8 mouse cellular contexts compared by ENCODE assay signal in genomic region chr9:26999461-27000395, GRCm38 (mm10). TPM values are rescaled to one million over a fixed set of nuclear protein-coding genes. Genes with fewer than 3 reads are reported as not detected.
DNase-seq lines count a peak whose midpoint lies in the region; ATAC-seq and TF ChIP-seq lines count a peak whose summit lies in the region.

Gene Acad8, minus strand, starts transcription at chr9:26999566.
Gene Thyn1, plus strand, starts transcription at chr9:26999710.

- H3K4me3 ChIP-seq in cortical plate, adult 2 months (ENCODE audit: insufficient read depth, low read length), result peak within 1 kb of the TSS; percentile 75
- H3K4me3 ChIP-seq in megakaryocyte, embryonic 14.5 days (replicated peaks), result peak within 1 kb of the TSS; percentile 99

- peaks cover 3% of the 10 kb centered on the region; the same call in 1 of the 2 replicates for H3K4me1 ChIP-seq in cortical plate, adult 2 months (ENCODE audit: control insufficient read depth, insufficient read depth, low read length)
- peaks cover 61% of the 10 kb centered on the region for H3K4me1 ChIP-seq in megakaryocyte, embryonic 14.5 days

- H3K27ac ChIP-seq in cortical plate, adult 2 months (ENCODE audit: insufficient read depth, low read length), result no peak within 1 kb of the TSS

- peaks cover 21% of the 10 kb centered on the region for H3K36me3 ChIP-seq in megakaryocyte, embryonic 14.5 days (replicated peaks; ENCODE audit: low read length)

- peak; percentile 80 for TF ChIP-seq POLR2A in cortical plate, adult 2 months (IDR thresholded peaks at IDR 0.05; ENCODE audit: extremely low read depth, insufficient read depth, low read length)

- ATAC-seq in activated CD4-positive, CD25-positive, alpha-beta regulatory T cell, adult 4 months, result peak; percentile 99

- no peaks in the 10 kb centered on the region for H3K27me3 ChIP-seq in megakaryocyte, embryonic 14.5 days (replicated peaks)

- peak; percentile 93 to 94 for DNase-seq in gastrocnemius, adult 8-10 months (ENCODE audit: low spot score in 2 of 2)
- DNase-seq in hindlimb bud, embryonic 11.5 days (ENCODE audit: extremely low spot score, low read depth, low spot score), result peak; percentile 79
- peak; percentile 84 to 96 for DNase-seq in left cerebral cortex, adult 8-10 months (ENCODE audit: low spot score in 2 of 2)
- DNase-seq in right cerebral cortex, postnatal 10 days (ENCODE audit: low spot score in 2 of 2), result peak; percentile 98 to 99
- DNase-seq in urinary bladder, postnatal 25 days (ENCODE audit: low spot score), result peak; percentile 86

- no peak for TF ChIP-seq CTCF in cortical plate, adult 2 months (IDR thresholded peaks at IDR 0.05; ENCODE audit: extremely low read depth, insufficient read depth, low read length)

- no peaks in the 10 kb centered on the region for H3K9me3 ChIP-seq in megakaryocyte, embryonic 14.5 days

RNA-seq across cellular contexts. Expression of gene Acad8, which starts in this region (rescaled TPM):
- polyA plus RNA-seq in activated CD4-positive, CD25-positive, alpha-beta regulatory T cell, adult 4 months (2017; shearing (Covaris generic)), result 10 to 100 TPM; 22.7 to 22.8 TPM
- 36.4 and 37.4 TPM in 2 replicates for polyA plus RNA-seq in cortical plate, adult 2 months (2012; rRNA removed)
- 10 to 100 TPM; 34.8 to 39.7 (median 36.8) TPM for total RNA-seq in gastrocnemius, adult 8-10 months (2022)
- total RNA-seq in left cerebral cortex, adult 8-10 months (2022), result 10 to 100 TPM; 27.7 to 39.5 (median 38.0) TPM
- polyA plus RNA-seq in megakaryocyte, embryonic 14.5 days (2012; ENCODE audit: insufficient read depth, low replicate concordance), result 0.68 TPM in 1 of 2 replicates, not detected in the other

RNA-seq across cellular contexts. Expression of gene Thyn1, which starts in this region (rescaled TPM):
- polyA plus RNA-seq in activated CD4-positive, CD25-positive, alpha-beta regulatory T cell, adult 4 months (2017; shearing (Covaris generic)), result 10 to 100 TPM; 77.0 to 85.1 TPM
- polyA plus RNA-seq in cortical plate, adult 2 months (2012; rRNA removed), result 64.2 and 78.1 TPM in 2 replicates
- total RNA-seq in gastrocnemius, adult 8-10 months (2022), result 10 to 100 TPM; 21.8 to 25.8 (median 23.2) TPM
- 10 to 100 TPM; 63.5 to 66.8 (median 64.3) TPM for total RNA-seq in left cerebral cortex, adult 8-10 months (2022)
- polyA plus RNA-seq in megakaryocyte, embryonic 14.5 days (2012; ENCODE audit: insufficient read depth, low replicate concordance), result 2.5 and 6.9 TPM in 2 replicates

Comparison
In these comparisons a context has a peak if more than half of its experiments do, and no peak if none do; other contexts are left out.
1. RNA of gene Acad8 (polyA plus RNA-seq): 36.4 to 37.4 TPM in cortical plate, adult 2 months and 22.7 to 22.8 TPM in activated CD4-positive, CD25-positive, alpha-beta regulatory T cell, adult 4 months; 0.68 TPM in megakaryocyte, embryonic 14.5 days; every median in the first group is over 10 times any median in the second.
2. Peak in every context shown above with its lines, with median percentiles within 50 percentile points of each other: DNase-seq.